Mouse (Mus musculus): ENCODE data around the gene Zranb3.

DNA sequence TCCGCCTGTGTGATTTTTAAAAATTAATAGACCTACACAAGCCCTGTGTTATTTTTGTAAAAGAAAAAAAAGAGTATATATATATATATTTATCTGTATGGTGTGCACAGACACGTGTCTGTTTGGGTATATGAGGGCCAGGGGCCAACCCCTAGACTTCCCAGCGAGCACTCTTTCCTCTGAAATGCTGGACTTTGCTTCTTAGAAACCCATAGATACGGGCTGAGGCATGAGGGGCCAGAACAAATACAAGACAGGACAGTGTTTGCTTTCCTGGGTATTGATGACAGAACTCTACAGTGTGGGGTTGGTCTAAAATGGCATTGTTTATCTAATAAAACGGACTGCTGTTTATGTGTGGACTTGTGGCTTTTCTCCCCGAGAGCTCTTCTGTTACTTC, 159.3 kb downstream of the Zranb3 start:
- TF ChIP-seq POLR2A (IDR thresholded peaks at IDR 0.05; ENCODE audit: control insufficient read depth, low read depth, low read length) (no peak), CTCF (IDR thresholded peaks at IDR 0.05; ENCODE audit: control insufficient read depth, insufficient read depth, insufficient replicate concordance, low read depth, low read length) (no peak)
